Mouse (Mus musculus): ENCODE measurements around the gene Cldn14.

DNA sequence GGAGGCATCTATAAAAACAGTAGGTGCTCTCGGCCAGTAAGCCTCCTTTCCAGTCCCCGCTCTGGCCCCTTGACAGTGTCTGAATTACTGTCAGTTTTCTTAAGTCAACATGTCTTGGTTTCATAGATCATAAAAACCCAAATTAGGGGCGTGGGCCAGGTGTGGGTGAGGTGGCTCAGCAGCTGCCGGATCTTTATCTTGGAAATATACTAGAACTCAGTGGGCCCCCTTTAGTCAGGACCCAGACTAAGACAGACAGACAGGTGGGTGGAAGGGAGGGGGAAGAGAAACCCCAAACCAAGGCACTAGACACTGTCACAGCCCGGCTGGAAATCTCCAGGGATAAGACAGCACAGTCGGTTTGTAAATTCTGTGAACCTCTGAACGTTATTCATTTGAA lies 84.8 kb downstream of the Cldn14 start:
- TF ChIP-seq CTCF (IDR thresholded peaks at IDR 0.05; ENCODE audit: borderline replicate concordance, insufficient read depth, low read length) (no peak), POLR2A (IDR thresholded peaks at IDR 0.05; ENCODE audit: low read depth, low read length) (no peak)
